Mouse (Mus musculus) forebrain, embryonic 11.5 days (tissue): Measurements from ENCODE around the gene Scamp4. TPM values are rescaled to one million over a fixed set of nuclear protein-coding genes. Genes with fewer than 3 reads are reported as not detected.
A peak's percentile ranks its signal among the peaks of the same experiment; 100 is the strongest.

Experiments
- ATAC-seq: fragments of 200-750 bp; cut with Nextera tagmentation; replicated peaks from 2 replicates; pipeline ENCODE4 v1.8.0; 2017; ENCODE audit warnings: moderate TSS enrichment; ENCODE audit not compliant: low FRiP score
- DNase-seq: peaks from one replicate; pipeline ENCODE4 v3.0.0-alpha.2; 2017; ENCODE audit warnings: low spot score
- H3K27ac ChIP-seq: fragments of 300-500 bp; sonication (generic); 2 replicates; pipeline ENCODE4 v1.5.1; 2014; ENCODE audit warnings: low read depth, low read length
- H3K27me3 ChIP-seq: fragments of 300-500 bp; sonication (generic); 2 replicates; pipeline ENCODE4 v1.6.1; 2014; ENCODE audit warnings: mild to moderate bottlenecking, low read length, mixed read lengths; ENCODE audit not compliant: control insufficient read depth, insufficient read depth
- H3K36me3 ChIP-seq: fragments of 300-500 bp; sonication (generic); 2 replicates; pipeline ENCODE4 v1.6.1; 2014; ENCODE audit warnings: mild to moderate bottlenecking, low read length, moderate library complexity, mixed read lengths; ENCODE audit not compliant: control insufficient read depth, insufficient read depth
- H3K4me1 ChIP-seq: fragments of 300-500 bp; sonication (generic); replicated peaks from 2 replicates; pipeline ENCODE4 v1.6.1; 2014; ENCODE audit warnings: low read length, mixed read lengths; ENCODE audit not compliant: control insufficient read depth, insufficient read depth
- H3K4me2 ChIP-seq: fragments of 300-500 bp; sonication (generic); 2 replicates; pipeline ENCODE4 v1.6.1; 2014; ENCODE audit warnings: low read depth, mild to moderate bottlenecking, low read length, moderate library complexity, mixed read lengths; ENCODE audit not compliant: severe bottlenecking
- H3K4me3 ChIP-seq: fragments of 300-500 bp; sonication (generic); 2 replicates; pipeline ENCODE4 v1.5.1; 2014; ENCODE audit warnings: low read depth, low read length
- H3K9ac ChIP-seq: fragments of 300-500 bp; sonication (generic); 2 replicates; pipeline ENCODE4 v1.6.1; 2014; ENCODE audit warnings: low read length
- H3K9me3 ChIP-seq: fragments of 300-500 bp; sonication (generic); 2 replicates; pipeline ENCODE4 v1.6.1; 2016; ENCODE audit warnings: low read length, mixed read lengths; ENCODE audit not compliant: control insufficient read depth
- WGBS: fragments of 180-500 bp; shearing (Covaris S2); extraction: QIAGEN DNeasy Blood & Tissue Kit; methylation state at CpG from one replicate; pipeline ENCODE4 v1.1.7; 2014; 5-methylcytosine and 5-hydroxymethylcytosine counted together
- polyA plus RNA-seq: library from polyadenylated mRNA; unstranded; fragments of >200 nt; fragmentation: Nextera tagmentation; extraction: Ambion mirVana; gene quantifications from 2 replicates; pipeline ENCODE4 v1.2.1, GENCODE M21; 2014

Gene Scamp4
- 67.7 and 78.5 TPM in 2 replicates for polyA plus RNA-seq

DNA sequence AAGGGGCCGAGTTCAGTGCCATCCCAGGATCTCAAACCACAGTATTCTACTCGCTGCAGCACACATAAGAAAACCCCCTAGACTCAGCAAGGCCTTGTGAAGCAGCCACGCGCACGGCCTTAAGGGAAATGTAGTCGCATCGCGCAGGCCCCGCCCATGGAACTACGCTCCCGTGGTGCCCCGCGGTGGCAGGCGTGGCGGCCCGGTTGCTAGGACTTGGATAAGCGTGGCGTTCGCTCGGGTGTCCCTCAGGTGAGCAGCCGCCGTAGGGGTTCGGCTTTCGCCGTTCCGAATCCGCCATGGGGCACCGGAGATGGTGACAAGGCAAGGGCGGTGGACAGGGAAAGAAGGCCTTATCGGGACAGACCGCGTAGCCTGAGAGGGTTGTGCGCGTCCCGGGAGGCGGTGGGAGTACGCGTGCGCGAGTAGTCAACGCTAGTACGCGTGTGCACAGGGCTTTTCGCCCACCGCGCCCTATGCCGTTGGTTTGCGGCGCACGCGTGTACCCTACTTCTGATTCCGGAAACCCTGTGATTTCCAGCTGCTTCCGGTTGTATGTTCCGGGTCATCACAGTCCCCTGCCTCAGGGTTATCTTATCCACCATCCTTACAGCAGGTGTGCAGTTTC is at the start of gene Scamp4, which contains the start of gene Adat3:
Scamp4 (plus strand) TSS at position 175 of the 628 bp plus-strand sequence.
Adat3 (plus strand) TSS at position 183 of the 628 bp plus-strand sequence.
- peak; percentile 95 for ATAC-seq
- peak; percentile 96 for DNase-seq
- Histone ChIP-seq H3K4me2 (peak within 1 kb of the TSS; percentile 89), H3K36me3 (no peaks in the 10 kb centered on the region; the same call in 1 of the 2 replicates), H3K9me3 (no peaks in the 10 kb centered on the region), H3K27me3 (no peaks in the 10 kb centered on the region), H3K9ac (peak within 1 kb of the TSS; percentile 67), H3K27ac (peak within 1 kb of the TSS; percentile 58), H3K4me1 (peaks cover 9% of the 10 kb centered on the region), H3K4me3 (peak within 1 kb of the TSS; percentile 75)
- under 1% methylated on average over 54 of the region's 54 CpGs for WGBS

DNA sequence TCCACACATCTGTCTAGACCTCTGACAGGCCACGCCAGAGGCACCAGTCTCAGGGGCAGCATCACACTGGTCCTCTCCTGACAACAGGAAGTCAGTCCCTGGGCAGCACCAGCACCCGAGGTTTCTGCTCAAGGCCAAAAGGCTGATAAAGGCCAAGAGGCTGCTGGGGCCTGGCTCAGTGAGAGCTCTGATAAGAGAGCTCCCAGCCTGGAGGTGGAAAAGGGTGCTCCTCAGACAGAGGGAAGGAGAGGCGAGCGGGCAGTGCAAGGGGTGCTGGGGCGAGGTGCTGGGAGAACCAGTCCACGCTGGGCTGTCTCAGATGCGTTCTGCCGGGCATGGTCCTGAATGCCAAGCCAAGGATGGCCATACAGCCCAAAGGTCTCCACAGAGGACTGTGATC is 49.1 kb upstream of the Scamp4 start:
- peaks cover 5% of the 10 kb centered on the region; the same call in 1 of the 2 replicates for H3K36me3 ChIP-seq
- H3K9ac ChIP-seq, result no peak overlapping the region
- WGBS, result 93% methylated on average over 8 of the region's 8 CpGs
- no peak overlapping the region for H3K4me3 ChIP-seq
- ATAC-seq (no peak), DNase-seq (no peak)
- no peak overlapping the region for H3K27ac ChIP-seq
- no peaks in the 10 kb centered on the region for H3K4me1 ChIP-seq
- no peaks in the 10 kb centered on the region for H3K9me3 ChIP-seq
- H3K27me3 ChIP-seq, result no peaks in the 10 kb centered on the region
- no peak overlapping the region for H3K4me2 ChIP-seq

DNA sequence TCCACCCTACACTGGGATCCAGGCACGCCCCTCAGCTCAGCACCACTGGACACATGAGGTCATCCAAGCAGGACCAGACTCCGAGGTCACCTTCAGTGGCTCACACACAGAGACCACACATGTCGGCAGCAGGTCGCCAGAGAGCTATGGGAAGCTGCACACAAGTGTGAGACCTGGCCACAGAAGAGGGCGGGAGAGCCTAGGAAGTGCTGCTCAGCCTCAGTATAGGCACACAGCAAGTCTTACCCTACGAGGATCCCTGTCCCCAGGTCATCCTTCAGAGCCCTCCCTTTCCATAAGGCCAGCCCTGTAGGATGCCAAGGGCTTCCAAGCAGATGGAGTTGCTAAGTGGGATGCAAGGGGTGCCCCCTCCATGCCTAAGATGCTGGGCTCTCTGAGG is 48.7 kb upstream of the Scamp4 start:
- Histone ChIP-seq H3K27ac (no peak overlapping the region), H3K4me1 (no peaks in the 10 kb centered on the region), H3K4me2 (no peak overlapping the region), H3K27me3 (no peaks in the 10 kb centered on the region), H3K4me3 (no peak overlapping the region), H3K9me3 (no peaks in the 10 kb centered on the region), H3K36me3 (peaks cover 5% of the 10 kb centered on the region; the same call in 1 of the 2 replicates), H3K9ac (no peak overlapping the region)
- DNase-seq (no peak), ATAC-seq (no peak)
- WGBS, result 85% methylated on average over 6 of the region's 6 CpGs

DNA sequence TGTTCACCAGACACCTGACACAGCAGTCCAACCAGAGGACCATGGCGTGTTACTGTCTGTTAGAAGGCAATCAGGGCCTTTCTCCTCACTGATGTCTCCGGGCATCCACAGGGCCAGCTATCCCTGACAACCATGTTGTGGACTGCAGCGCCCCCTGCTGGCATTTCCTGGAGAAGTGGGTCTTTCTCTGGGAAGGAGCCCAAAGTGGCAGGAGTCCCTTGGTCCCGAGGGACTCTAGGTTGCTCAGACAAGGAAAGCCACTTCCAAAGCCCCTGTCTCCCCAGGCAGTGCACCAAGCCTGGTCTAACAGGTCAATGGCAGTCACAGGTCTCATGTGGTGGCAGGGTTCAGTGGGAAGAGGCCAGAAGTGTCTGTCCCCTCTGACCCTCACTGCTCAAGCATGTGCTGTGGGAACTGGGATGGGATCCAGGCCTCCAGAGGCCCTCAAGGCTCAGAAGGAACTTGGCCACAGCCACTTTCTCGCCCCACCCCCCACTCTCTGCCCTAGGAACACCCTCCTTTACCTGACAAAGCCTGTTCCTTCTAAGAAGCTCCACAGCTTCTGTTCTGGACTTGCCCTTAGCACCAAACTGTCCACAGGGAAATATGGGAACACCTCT is 45.2 kb upstream of the Scamp4 start:
- Histone ChIP-seq H3K4me3 (no peak overlapping the region), H3K4me1 (peaks cover 6% of the 10 kb centered on the region; the same call in 1 of the 2 replicates), H3K27me3 (no peaks in the 10 kb centered on the region), H3K9me3 (no peaks in the 10 kb centered on the region), H3K27ac (no peak overlapping the region), H3K36me3 (no peaks in the 10 kb centered on the region), H3K9ac (no peak overlapping the region), H3K4me2 (no peak overlapping the region)
- peak; percentile 88 for DNase-seq
- no peak for ATAC-seq
- 38% methylated on average over 5 of the region's 5 CpGs for WGBS

DNA sequence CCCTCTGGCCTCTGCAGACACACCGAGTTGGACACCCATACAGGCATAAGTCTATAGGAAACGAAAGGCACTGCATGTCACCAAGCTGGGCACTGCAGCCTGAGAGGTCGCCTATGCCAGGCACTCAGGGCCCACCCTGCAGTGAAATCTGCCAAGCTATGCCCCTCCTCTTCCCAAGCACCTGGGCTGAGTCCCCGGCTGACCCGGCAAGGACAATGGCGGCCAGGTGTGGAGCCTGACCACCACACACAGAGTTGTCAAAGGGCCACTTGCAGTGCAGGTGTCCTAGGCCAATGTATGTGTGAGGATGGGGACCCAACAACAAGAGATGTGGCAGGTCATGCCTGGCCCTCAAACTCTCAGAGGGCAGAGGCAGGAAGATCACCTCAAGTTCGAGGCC is 43.2 kb upstream of the Scamp4 start:
- Histone ChIP-seq H3K4me3 (no peak overlapping the region), H3K4me1 (peaks cover 6% of the 10 kb centered on the region; the same call in 1 of the 2 replicates), H3K4me2 (no peak overlapping the region), H3K36me3 (no peaks in the 10 kb centered on the region), H3K9me3 (no peaks in the 10 kb centered on the region), H3K9ac (no peak overlapping the region), H3K27me3 (no peaks in the 10 kb centered on the region), H3K27ac (no peak overlapping the region)
- DNase-seq (no peak), ATAC-seq (no peak)
- 91% methylated on average over 7 of the region's 7 CpGs for WGBS

DNA sequence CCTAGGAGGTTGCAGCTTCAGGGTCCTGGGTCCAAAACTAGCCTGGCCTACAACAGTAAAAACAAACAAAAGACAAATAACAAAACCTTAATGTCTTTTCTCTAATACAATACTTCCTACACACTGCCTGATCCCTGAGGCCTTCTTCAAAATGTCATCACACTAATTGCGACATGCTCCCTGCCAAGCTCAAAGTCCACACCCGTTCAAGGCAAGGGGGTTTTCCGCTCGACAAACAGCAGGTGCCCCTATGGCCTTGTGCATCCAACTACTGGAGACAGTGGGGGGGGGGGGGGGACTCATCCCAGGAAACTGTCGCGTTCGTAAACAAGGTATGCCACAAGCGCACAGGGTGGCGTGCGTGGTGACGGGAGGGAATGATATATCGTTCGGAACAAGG is 42.1 kb upstream of the Scamp4 start:
- peak overlapping the region; percentile 81 for H3K4me2 ChIP-seq
- H3K9me3 ChIP-seq, result no peaks in the 10 kb centered on the region
- H3K27me3 ChIP-seq, result no peaks in the 10 kb centered on the region
- no peak overlapping the region for H3K27ac ChIP-seq
- ATAC-seq (no peak), DNase-seq (no peak)
- H3K4me3 ChIP-seq, result peak overlapping the region; percentile 98
- WGBS, result 5% methylated on average over 13 of the region's 13 CpGs
- peaks cover 6% of the 10 kb centered on the region; the same call in 1 of the 2 replicates for H3K4me1 ChIP-seq
- peak overlapping the region; percentile 91 for H3K9ac ChIP-seq
- no peaks in the 10 kb centered on the region for H3K36me3 ChIP-seq

DNA sequence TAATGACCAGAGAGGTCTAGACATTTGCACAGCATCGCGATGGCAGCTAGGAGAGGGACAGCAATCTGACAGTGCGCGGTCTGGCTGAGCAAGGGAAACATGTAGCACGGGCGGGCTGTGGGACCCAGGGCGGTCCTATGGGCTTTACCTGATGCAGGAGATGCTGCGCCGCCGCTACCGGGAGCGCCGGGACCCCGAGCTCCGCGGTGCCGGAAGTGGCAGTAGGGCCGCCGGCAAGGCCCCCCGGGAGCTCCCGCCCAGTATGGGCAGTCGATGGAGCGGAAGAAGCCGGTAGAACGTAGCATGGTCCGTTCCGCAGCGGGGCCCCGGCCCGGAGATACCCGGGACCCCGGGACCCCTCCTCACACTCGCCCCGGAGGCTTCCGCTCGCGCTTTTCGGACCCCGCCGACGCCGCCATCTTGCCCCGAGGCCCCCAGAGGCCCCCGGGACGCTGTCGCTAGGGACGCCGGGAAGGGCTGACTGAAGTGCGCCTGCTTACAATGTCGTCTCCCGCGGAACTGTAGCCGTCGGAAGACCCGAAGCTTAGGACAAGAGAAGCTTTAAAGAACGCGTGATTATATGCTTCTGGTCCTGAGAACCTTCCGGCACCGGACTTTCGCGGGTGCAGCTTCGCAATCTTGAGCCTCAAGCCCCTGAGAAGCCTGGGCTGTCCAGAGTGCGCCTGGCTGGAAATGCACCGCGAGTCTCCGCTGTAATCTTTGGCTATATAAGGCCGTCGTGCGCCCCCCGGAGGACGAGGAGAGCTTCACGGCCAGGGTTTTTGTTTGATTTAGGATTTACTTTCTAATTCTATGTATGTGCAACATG is 41.3 kb upstream of the Scamp4 start, which contains the start of gene Rexo1:
Rexo1 (minus strand) TSS at position 445 of the 829 bp plus-strand sequence.
- H3K4me3 ChIP-seq, result peak within 1 kb of the TSS; percentile 98
- no peaks in the 10 kb centered on the region for H3K9me3 ChIP-seq
- H3K9ac ChIP-seq, result peak within 1 kb of the TSS; percentile 91
- peaks cover 6% of the 10 kb centered on the region; the same call in 1 of the 2 replicates for H3K4me1 ChIP-seq
- DNase-seq (peak; percentile 95), ATAC-seq (peak; percentile 80)
- H3K36me3 ChIP-seq, result no peaks in the 10 kb centered on the region
- peak within 1 kb of the TSS; percentile 89 for H3K27ac ChIP-seq
- H3K27me3 ChIP-seq, result no peaks in the 10 kb centered on the region
- under 1% methylated on average over 72 of the region's 72 CpGs for WGBS
- H3K4me2 ChIP-seq, result peak within 1 kb of the TSS; percentile 81

DNA sequence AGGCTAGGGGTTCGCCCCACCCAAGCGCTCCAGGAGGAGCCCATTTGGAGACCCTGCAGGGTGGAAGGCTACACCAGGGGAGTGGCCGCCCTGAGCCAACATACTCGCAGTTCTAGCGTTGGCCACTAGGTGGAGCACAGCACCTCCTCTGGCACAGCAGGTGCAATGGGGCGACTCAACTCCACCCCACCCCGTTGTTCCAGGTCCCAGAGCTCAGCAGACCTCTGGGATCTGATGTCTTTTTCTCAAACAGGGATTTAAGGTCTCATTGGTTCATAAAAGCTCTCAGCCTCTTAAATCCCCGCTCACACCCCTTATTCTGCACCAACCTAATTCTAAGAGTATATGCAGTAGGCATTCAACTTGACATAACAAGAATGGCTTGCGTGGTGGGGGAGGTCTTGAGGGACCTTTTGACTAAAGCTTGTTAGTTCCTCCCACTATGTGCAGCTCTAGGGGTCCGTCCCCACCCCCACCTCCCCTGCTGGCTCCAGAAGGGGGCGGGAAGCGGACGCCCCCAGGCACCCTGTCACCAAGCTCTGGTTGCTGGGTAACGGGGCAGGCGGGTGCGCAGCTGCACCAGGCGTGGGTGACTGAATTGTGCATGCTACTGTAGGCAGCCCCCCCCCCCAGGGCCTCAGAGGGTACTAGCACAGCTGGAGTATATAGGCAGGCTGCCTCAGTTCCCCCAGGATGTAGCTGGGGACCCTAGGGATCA is 36.1 kb upstream of the Scamp4 start:
- H3K9me3 ChIP-seq, result no peaks in the 10 kb centered on the region
- WGBS, result 22% methylated on average over 17 of the region's 17 CpGs
- peak; percentile 93 for DNase-seq
- no peaks in the 10 kb centered on the region for H3K27me3 ChIP-seq
- peak; percentile 43 for ATAC-seq
- peak overlapping the region; percentile 78 for H3K27ac ChIP-seq
- peaks cover 19% of the 10 kb centered on the region for H3K4me1 ChIP-seq
- H3K36me3 ChIP-seq, result no peaks in the 10 kb centered on the region
- peak overlapping the region; percentile 27; the same call in 1 of the 2 replicates for H3K4me2 ChIP-seq
- peak overlapping the region; percentile 7; the same call in 1 of the 2 replicates for H3K9ac ChIP-seq
- H3K4me3 ChIP-seq, result no peak overlapping the region
